Mouse (Mus musculus) midbrain, embryonic 12.5 days (tissue): Measurements from ENCODE around the gene Agfg2. TPM values are rescaled to one million over a fixed set of nuclear protein-coding genes. Genes with fewer than 3 reads are reported as not detected.

ENCODE experiments used
- ATAC-seq: fragments of 200-750 bp; cut with Nextera tagmentation; 2 replicates; pipeline ENCODE4 v1.8.0; 2017; ENCODE audit warnings: low read depth, moderate TSS enrichment, moderate library complexity; ENCODE audit not compliant: low FRiP score
- H3K27ac ChIP-seq: fragments of 300-500 bp; sonication (generic); replicated peaks from 2 replicates; pipeline ENCODE4 v1.5.1; 2016; ENCODE audit warnings: mild to moderate bottlenecking
- H3K27me3 ChIP-seq: fragments of 300-500 bp; sonication (generic); 2 replicates; pipeline ENCODE4 v1.6.1; 2016; ENCODE audit warnings: mild to moderate bottlenecking
- H3K36me3 ChIP-seq: fragments of 300-500 bp; sonication (generic); 2 replicates; pipeline ENCODE4 v1.6.1; 2016
- H3K4me1 ChIP-seq: fragments of 300-500 bp; sonication (generic); 2 replicates; pipeline ENCODE4 v1.6.1; 2016
- H3K4me2 ChIP-seq: fragments of 300-500 bp; sonication (generic); replicated peaks from 2 replicates; pipeline ENCODE4 v1.6.1; 2016; ENCODE audit warnings: mild to moderate bottlenecking, moderate library complexity
- H3K4me3 ChIP-seq: fragments of 300-500 bp; sonication (generic); 2 replicates; pipeline ENCODE4 v1.5.1; 2016; ENCODE audit warnings: mild to moderate bottlenecking
- H3K9ac ChIP-seq: fragments of 300-500 bp; sonication (generic); replicated peaks from 2 replicates; pipeline ENCODE4 v1.6.1; 2016; ENCODE audit warnings: mild to moderate bottlenecking, moderate library complexity
- H3K9me3 ChIP-seq: fragments of 300-500 bp; sonication (generic); 2 replicates; pipeline ENCODE4 v1.6.1; 2016; ENCODE audit warnings: mild to moderate bottlenecking
- WGBS: fragments of 180-500 bp; shearing (Covaris S2); methylation state at CpG from one replicate; pipeline ENCODE4 v1.1.7; 2016; 5-methylcytosine and 5-hydroxymethylcytosine counted together
- polyA plus RNA-seq: library from polyadenylated mRNA; unstranded; fragments of >200 nt; fragmentation: Nextera tagmentation; extraction: Ambion mirVana; gene quantifications from 2 replicates; pipeline ENCODE4 v1.2.1, GENCODE M21; 2016

Gene Agfg2
- polyA plus RNA-seq, 1 experiment from 2014 or later = 29.0 TPM

GRCm38 (mm10) chr5:137613550-137613949 lies 71.0 kb downstream of the Agfg2 start, which contains the start of gene Pcolce:
Gene Pcolce, minus strand, starts transcription at chr5:137613784.
- no peak within 1 kb of the TSS for H3K4me3 ChIP-seq
- 65% methylated on average over 11 of the region's 11 CpGs for WGBS
- H3K9ac ChIP-seq = peak within 1 kb of the TSS; percentile 32; the same call in 1 of the 2 replicates
- H3K9me3 ChIP-seq = no peaks in the 10 kb centered on the region
- H3K36me3 ChIP-seq = no peaks in the 10 kb centered on the region
- peaks cover 29% of the 10 kb centered on the region for H3K4me1 ChIP-seq
- H3K4me2 ChIP-seq = 0 out of 2 replicates have a peak within 1 kb of the TSS, but pooled peaks have one; percentile 5
- peak within 1 kb of the TSS; percentile 42; the same call in 1 of the 2 replicates for H3K27ac ChIP-seq
- no peak for ATAC-seq
- H3K27me3 ChIP-seq = peaks cover 16% of the 10 kb centered on the region

DNA sequence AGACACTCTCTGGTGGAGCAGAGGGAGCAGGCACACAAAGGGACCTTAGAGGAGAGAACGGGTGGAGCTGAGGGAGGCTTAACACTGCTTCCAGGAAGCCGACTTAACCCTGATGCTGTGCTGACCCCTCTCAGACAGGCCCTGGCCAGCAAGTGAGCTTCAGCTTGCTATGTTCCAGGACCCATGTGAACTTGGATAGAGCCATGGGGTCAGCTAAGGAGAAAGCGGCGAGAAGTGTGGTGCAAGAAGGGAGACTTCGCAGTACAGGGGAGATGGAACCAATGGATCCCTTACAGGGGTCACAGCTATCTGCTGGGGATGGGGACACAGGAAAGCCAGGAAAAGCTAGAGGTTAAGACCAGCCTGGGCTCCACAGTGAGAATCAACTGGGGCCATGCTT lies 71.5 kb downstream of the Agfg2 start:
- H3K27me3 ChIP-seq = peaks cover 20% of the 10 kb centered on the region
- H3K36me3 ChIP-seq = no peaks in the 10 kb centered on the region
- H3K4me2 ChIP-seq = no peak overlapping the region
- no peak overlapping the region for H3K4me3 ChIP-seq
- H3K9me3 ChIP-seq = no peaks in the 10 kb centered on the region
- no peak overlapping the region; the same call in 1 of the 2 replicates for H3K9ac ChIP-seq
- peaks cover 34% of the 10 kb centered on the region for H3K4me1 ChIP-seq
- ATAC-seq = no peak
- peak overlapping the region; percentile 42; the same call in 1 of the 2 replicates for H3K27ac ChIP-seq
- WGBS = 64% methylated on average over 5 of the region's 5 CpGs

- Histone ChIP-seq H3K4me1 (peaks cover 38% of the 10 kb centered on the region), H3K4me3 (no peak overlapping the region), H3K9ac (no peak overlapping the region), H3K27me3 (peaks cover 29% of the 10 kb centered on the region), H3K9me3 (no peaks in the 10 kb centered on the region), H3K4me2 (no peak overlapping the region), H3K27ac (peak overlapping the region; percentile 66), H3K36me3 (no peaks in the 10 kb centered on the region)
- 15% methylated on average over 6 of the region's 6 CpGs for WGBS
- ATAC-seq = no peak
Measured at GRCm38 (mm10) chr5:137611245-137611602, 73.3 kb downstream of the Agfg2 start.

- Histone ChIP-seq H3K9me3 (no peaks in the 10 kb centered on the region), H3K9ac (0 out of 2 replicates have a peak overlapping the region, but pooled peaks have one; percentile 17), H3K4me3 (no peak overlapping the region), H3K4me2 (peak overlapping the region; percentile 23; the same call in 1 of the 2 replicates), H3K4me1 (peaks cover 38% of the 10 kb centered on the region), H3K27ac (peak overlapping the region; percentile 66), H3K36me3 (0 out of 2 replicates have a peak, but pooled peaks cover under 1% of the 10 kb centered on the region), H3K27me3 (peaks cover 29% of the 10 kb centered on the region)
- ATAC-seq = no peak
- WGBS = 21% methylated on average over 11 of the region's 12 CpGs
Measured at GRCm38 (mm10) chr5:137610548-137611244, 73.8 kb downstream of the Agfg2 start.

- Histone ChIP-seq H3K4me2 (no peak overlapping the region), H3K36me3 (0 out of 2 replicates have a peak, but pooled peaks cover 2% of the 10 kb centered on the region), H3K9ac (no peak overlapping the region), H3K27me3 (peaks cover 29% of the 10 kb centered on the region), H3K4me3 (no peak overlapping the region), H3K9me3 (no peaks in the 10 kb centered on the region), H3K4me1 (peaks cover 38% of the 10 kb centered on the region), H3K27ac (no peak overlapping the region)
- 67% methylated on average over 4 of the region's 4 CpGs for WGBS
- ATAC-seq = no peak
Measured at GRCm38 (mm10) chr5:137610056-137610455, 74.5 kb downstream of the Agfg2 start.

- Histone ChIP-seq H3K36me3 (0 out of 2 replicates have a peak, but pooled peaks cover 2% of the 10 kb centered on the region), H3K9me3 (no peaks in the 10 kb centered on the region), H3K4me3 (no peak overlapping the region), H3K27me3 (peaks cover 29% of the 10 kb centered on the region), H3K4me1 (peaks cover 38% of the 10 kb centered on the region), H3K27ac (no peak overlapping the region), H3K9ac (no peak overlapping the region), H3K4me2 (no peak overlapping the region)
- 65% methylated on average over 3 of the region's 3 CpGs for whole genome bisulfite sequencing
- no peak for ATAC-seq
Measured at GRCm38 (mm10) chr5:137609292-137609691, 75.2 kb downstream of the Agfg2 start.

DNA sequence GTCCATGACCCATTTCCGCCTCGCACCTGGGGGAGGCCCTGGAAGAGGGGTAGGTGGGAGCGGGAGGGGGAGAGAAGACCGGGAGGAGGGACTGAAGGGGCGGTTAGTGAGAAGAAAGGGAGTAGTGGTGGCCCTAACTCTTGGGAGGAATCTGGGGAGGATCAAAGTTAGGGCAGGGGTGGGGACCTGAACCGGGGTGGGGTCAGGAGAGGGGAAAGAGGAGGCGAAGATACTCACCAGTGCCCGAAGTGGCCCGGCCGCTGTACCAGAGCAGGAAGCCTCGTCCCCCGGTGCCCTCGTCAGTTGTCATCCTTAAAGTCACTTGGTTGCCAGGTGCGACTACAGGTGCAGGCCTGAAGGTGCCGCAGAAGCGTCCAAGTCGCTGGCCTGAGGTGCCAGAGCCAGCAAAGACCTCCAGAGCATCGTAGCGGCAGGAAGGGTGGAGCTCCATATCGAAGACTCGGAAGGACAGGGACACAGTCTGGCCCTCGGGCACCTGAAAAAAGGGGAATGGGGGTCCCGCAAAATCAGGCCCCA lies 75.8 kb downstream of the Agfg2 start:
- peak overlapping the region; percentile 17 for H3K4me3 ChIP-seq
- 18% methylated on average over 23 of the region's 23 CpGs for WGBS
- H3K9ac ChIP-seq = peak overlapping the region; percentile 28; the same call in 1 of the 2 replicates

DNA sequence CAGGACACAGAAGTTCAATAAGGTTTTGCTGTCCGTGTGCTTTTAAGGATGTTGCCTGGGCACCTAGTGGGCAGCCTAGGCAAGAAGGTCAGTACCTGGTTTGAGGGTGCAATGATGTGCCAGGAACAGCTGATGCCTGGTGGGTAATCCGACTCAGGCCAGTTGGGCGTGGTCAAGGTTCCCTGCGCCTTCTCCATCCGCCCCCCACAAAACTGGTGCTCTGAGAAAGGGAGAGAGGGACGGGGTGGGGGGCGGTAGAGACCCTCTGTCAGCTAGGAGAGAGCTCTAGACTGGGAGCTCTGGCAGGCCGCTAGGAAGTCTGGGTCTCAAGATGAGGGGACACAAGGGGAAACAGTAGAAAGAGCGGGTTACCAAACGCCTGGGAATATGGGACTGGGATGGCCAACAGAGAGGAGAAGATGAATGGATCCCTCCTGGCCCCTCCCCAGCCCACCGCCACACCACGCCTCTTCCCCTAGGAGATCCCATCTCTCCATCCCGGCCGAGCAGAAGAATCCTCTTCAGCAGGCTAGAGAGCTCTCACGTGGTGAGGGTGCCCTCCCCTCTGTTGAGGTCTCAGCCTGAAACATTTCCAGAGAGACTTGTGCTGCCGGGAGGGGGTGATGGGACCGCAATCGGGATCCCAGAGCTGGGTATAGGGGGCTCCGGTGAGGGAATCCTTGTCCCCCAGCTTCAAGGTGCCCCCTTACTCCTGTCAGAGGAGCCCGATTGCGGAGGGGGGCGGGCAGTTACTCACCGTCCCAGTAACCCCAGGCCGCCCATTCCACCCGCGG lies 76.5 kb downstream of the Agfg2 start:
- Histone ChIP-seq H3K27me3 (peaks cover 29% of the 10 kb centered on the region), H3K27ac (no peak overlapping the region), H3K9ac (peak overlapping the region; percentile 28; the same call in 1 of the 2 replicates), H3K4me3 (peak overlapping the region; percentile 17), H3K36me3 (0 out of 2 replicates have a peak, but pooled peaks cover 2% of the 10 kb centered on the region), H3K4me1 (peaks cover 38% of the 10 kb centered on the region), H3K9me3 (no peaks in the 10 kb centered on the region), H3K4me2 (peak overlapping the region; percentile 39)
- ATAC-seq = no peak
- 8% methylated on average over 26 of the region's 26 CpGs for WGBS

More for the DNA sequence above, 75.8 kb downstream of the Agfg2 start:
- Histone ChIP-seq H3K4me1 (peaks cover 38% of the 10 kb centered on the region), H3K9me3 (no peaks in the 10 kb centered on the region), H3K27ac (no peak overlapping the region), H3K4me2 (peak overlapping the region; percentile 39), H3K27me3 (peaks cover 29% of the 10 kb centered on the region), H3K36me3 (0 out of 2 replicates have a peak, but pooled peaks cover 2% of the 10 kb centered on the region)
- ATAC-seq = no peak

- no peak for ATAC-seq
- Histone ChIP-seq H3K4me2 (peak overlapping the region; percentile 96), H3K36me3 (peaks cover 11% of the 10 kb centered on the region), H3K4me3 (peak overlapping the region; percentile 76), H3K9ac (peak overlapping the region; percentile 43), H3K27ac (peak overlapping the region; percentile 36; the same call in 1 of the 2 replicates), H3K9me3 (no peaks in the 10 kb centered on the region), H3K27me3 (no peaks in the 10 kb centered on the region), H3K4me1 (peaks cover 34% of the 10 kb centered on the region)
- WGBS = under 1% methylated on average over 22 of the region's 22 CpGs
Measured at GRCm38 (mm10) chr5:137601365-137601729, 83.2 kb downstream of the Agfg2 start.

GRCm38 (mm10) chr5:137600619-137601364 lies 83.7 kb downstream of the Agfg2 start, which contains the start of gene Mospd3:
Gene Mospd3, minus strand, starts transcription at chr5:137601058.
- no peaks in the 10 kb centered on the region for H3K9me3 ChIP-seq
- no peaks in the 10 kb centered on the region for H3K27me3 ChIP-seq
- WGBS = under 1% methylated on average over 41 of the region's 41 CpGs
- H3K4me1 ChIP-seq = peaks cover 34% of the 10 kb centered on the region
- peak; percentile 96 for ATAC-seq
- H3K27ac ChIP-seq = peak within 1 kb of the TSS; percentile 76
- H3K9ac ChIP-seq = peak within 1 kb of the TSS; percentile 86
- peak within 1 kb of the TSS; percentile 76 for H3K4me3 ChIP-seq
- peaks cover 11% of the 10 kb centered on the region for H3K36me3 ChIP-seq
- peak within 1 kb of the TSS; percentile 96 for H3K4me2 ChIP-seq
